15 mouse cellular contexts compared by ENCODE assay signal in genomic region chr1:156916361-156916760, GRCm38 (mm10). TPM values are rescaled to one million over a fixed set of nuclear protein-coding genes. Genes with fewer than 3 reads are reported as not detected.
A peak's percentile ranks its signal among the peaks of the same experiment; 100 is the strongest.
DNase-seq lines count a peak whose midpoint lies in the region; ATAC-seq lines count a peak whose summit lies in the region.
"Had no signal": no experiment of that assay in that cellular context is flagged by ENCODE, and none has a peak within 500 bp of the region (broad histone marks: within the 10 kb centered on the region; RNA-seq: fewer than 3 reads in every experiment).

No protein-coding gene starts in this region.

- ATAC-seq in monocyte, adult 5-6 weeks (replicated peaks; ENCODE audit: insufficient number of reproducible peaks, low FRiP score, low TSS enrichment, poor library complexity, severe bottlenecking): no peak
- ATAC-seq: forebrain, embryonic 14.5 days had no signal

- DNase-seq in kidney, adult 11 months: peak; percentile 32
- no peak for DNase-seq in kidney, postnatal 4 days
- DNase-seq in left cerebral cortex, postnatal 4 days: peak; percentile 46
- DNase-seq in left cerebral cortex, adult 18-20 months (ENCODE audit: low spot score in 2 of 2): no peak
- DNase-seq in kidney, postnatal 14 days: peak; percentile 43
- no peak for DNase-seq in Muller cell, postnatal 12 days (ENCODE audit: inconsistent ontology term)
- DNase-seq: adrenal gland, postnatal 10 days; cerebellum, adult 11 months; cerebellum, adult 8-10 months; embryo, embryonic 11 days; gastrocnemius, adult 2 months; gastrocnemius, postnatal 25 days; heart, postnatal 36 days had no signal

- intact Hi-C loops in left cerebral cortex, postnatal 4 days (cut with DNase I): loop anchor here (5.0 to 10.0 kb wide), 3 partner anchors 161 to 368 kb away; no protein-coding TSS in a partner anchor

RNA-seq across cellular contexts. Expression of gene Ralgps2, which starts 23.1 kb away (rescaled TPM):
- total RNA-seq in left cerebral cortex, postnatal 4 days (2021): 10 to 100 TPM; 82.8 to 98.0 TPM
- 10 to 100 TPM; 40.2 to 50.3 TPM for total RNA-seq in left cerebral cortex, adult 18-20 months (2021)
- total RNA-seq in monocyte, adult 5-6 weeks (2017): 60.9 to 69.7 TPM (median 65.5 TPM) in 3 replicates

Comparison
In these comparisons a context has a peak if more than half of its experiments do, and no peak if none do; other contexts are left out.
1. DNase-seq: peak in kidney, adult 11 months (single experiment), left cerebral cortex, postnatal 4 days (single experiment) and kidney, postnatal 14 days (single experiment); none in kidney, postnatal 4 days (0 of 2), left cerebral cortex, adult 18-20 months (0 of 2) and Muller cell, postnatal 12 days (single experiment).